Comparison of ENCODE assay signal across 24 mouse cellular contexts in genomic region chr11:95832129-95833005, GRCm38 (mm10). TPM values are rescaled to one million over a fixed set of nuclear protein-coding genes. Genes with fewer than 3 reads are reported as not detected.
DNase-seq lines count a peak whose midpoint lies in the region; ATAC-seq and TF ChIP-seq lines count a peak whose summit lies in the region.
"Had no signal": no experiment of that assay in that cellular context is flagged by ENCODE, and none has a peak within 500 bp of the region (broad histone marks: within the 10 kb centered on the region; RNA-seq: fewer than 3 reads in every experiment).

No protein-coding gene starts in this region.

- H3K9ac ChIP-seq in heart, embryonic 16.5 days (ENCODE audit: low read length), result no peak overlapping the region
- no peak overlapping the region for H3K9ac ChIP-seq in liver, postnatal 0 days (replicated peaks)
- H3K9ac ChIP-seq in liver, embryonic 12.5 days, result no peak overlapping the region
- H3K9ac ChIP-seq in kidney, embryonic 14.5 days (ENCODE audit: low read depth, low read length), result no peak overlapping the region
- H3K9ac ChIP-seq: forebrain, embryonic 13.5 days; heart, embryonic 13.5 days; hindbrain, embryonic 13.5 days; kidney, embryonic 15.5 days; limb, embryonic 15.5 days; midbrain, embryonic 12.5 days; neural tube, embryonic 13.5 days had no signal

- H3K9me3 ChIP-seq in heart, embryonic 16.5 days (replicated peaks; ENCODE audit: control insufficient read depth, low read length), result no peaks in the 10 kb centered on the region
- H3K9me3 ChIP-seq in liver, postnatal 0 days (ENCODE audit: low read length), result no peaks in the 10 kb centered on the region
- H3K9me3 ChIP-seq in liver, embryonic 12.5 days (replicated peaks), result no peaks in the 10 kb centered on the region
- no peaks in the 10 kb centered on the region for H3K9me3 ChIP-seq in kidney, embryonic 14.5 days (ENCODE audit: control insufficient read depth, low read length)
- H3K9me3 ChIP-seq: forebrain, embryonic 13.5 days; heart, embryonic 13.5 days; hindbrain, embryonic 13.5 days; kidney, embryonic 15.5 days; limb, embryonic 15.5 days; midbrain, embryonic 12.5 days; neural tube, embryonic 13.5 days had no signal

- no peak overlapping the region; the same call in 1 of the 2 replicates for H3K27ac ChIP-seq in heart, embryonic 16.5 days (ENCODE audit: low read length)
- H3K27ac ChIP-seq in liver, postnatal 0 days (ENCODE audit: low read depth), result no peak overlapping the region
- H3K27ac ChIP-seq in liver, embryonic 12.5 days, result no peak overlapping the region
- no peak overlapping the region for H3K27ac ChIP-seq in kidney, adult 2 months (ENCODE audit: insufficient read depth, low read depth, low read length)
- H3K27ac ChIP-seq in kidney, embryonic 14.5 days (ENCODE audit: low read depth, low read length), result no peak overlapping the region
- H3K27ac ChIP-seq: forebrain, embryonic 13.5 days; heart, adult 2 months; heart, embryonic 13.5 days; hindbrain, embryonic 13.5 days; kidney, embryonic 15.5 days; limb, embryonic 15.5 days; midbrain, embryonic 12.5 days; neural tube, embryonic 13.5 days had no signal

- peaks cover 51% of the 10 kb centered on the region for H3K27me3 ChIP-seq in heart, embryonic 16.5 days (ENCODE audit: control insufficient read depth, insufficient read depth, low read length)
- peaks cover 47% of the 10 kb centered on the region for H3K27me3 ChIP-seq in liver, postnatal 0 days (ENCODE audit: insufficient read depth, low read length)
- H3K27me3 ChIP-seq in liver, embryonic 12.5 days (replicated peaks), result peaks cover 86% of the 10 kb centered on the region
- no peaks in the 10 kb centered on the region for H3K27me3 ChIP-seq in kidney, adult 2 months (replicated peaks; ENCODE audit: control insufficient read depth, insufficient read depth, low read length)
- H3K27me3 ChIP-seq in kidney, embryonic 14.5 days (ENCODE audit: control insufficient read depth, insufficient read depth, low read length), result peaks cover 80% of the 10 kb centered on the region

- peak overlapping the region; percentile 27 for H3K4me2 ChIP-seq in heart, embryonic 16.5 days (ENCODE audit: low read depth, low read length)
- no peak overlapping the region for H3K4me2 ChIP-seq in liver, postnatal 0 days (ENCODE audit: low read depth, low read length)
- no peak overlapping the region for H3K4me2 ChIP-seq in liver, embryonic 12.5 days
- no peak overlapping the region for H3K4me2 ChIP-seq in kidney, embryonic 14.5 days (replicated peaks; ENCODE audit: low read depth, low read length)
- H3K4me2 ChIP-seq: hindbrain, embryonic 13.5 days; midbrain, embryonic 12.5 days had no signal

- no peak for TF ChIP-seq CTCF in liver, postnatal 0 days (IDR thresholded peaks at IDR 0.05; ENCODE audit: low read depth)
- no peak for TF ChIP-seq CTCF in kidney, adult 2 months (conservative IDR thresholded peaks at IDR 0.05; ENCODE audit: insufficient read depth, insufficient read length, low read depth, low read length)

- H3K4me3 ChIP-seq in heart, embryonic 16.5 days (ENCODE audit: low read length), result no peak overlapping the region
- no peak overlapping the region for H3K4me3 ChIP-seq in liver, postnatal 0 days (ENCODE audit: low read depth, low read length)
- H3K4me3 ChIP-seq in liver, embryonic 12.5 days, result no peak overlapping the region
- H3K4me3 ChIP-seq in kidney, adult 2 months (ENCODE audit: insufficient read depth, low read depth, low read length), result no peak overlapping the region
- H3K4me3 ChIP-seq in kidney, embryonic 14.5 days (ENCODE audit: low read length), result no peak overlapping the region
- H3K4me3 ChIP-seq: heart, adult 2 months; midbrain, embryonic 12.5 days; neural tube, embryonic 13.5 days had no signal

- WGBS in heart, embryonic 16.5 days, result 61% methylated on average over 18 of the region's 18 CpGs
- WGBS in liver, postnatal 0 days (ENCODE audit: insufficient replicate concordance), result 74% methylated on average over 18 of the region's 18 CpGs
- WGBS in liver, embryonic 12.5 days (ENCODE audit: insufficient replicate concordance), result 60% methylated on average over 18 of the region's 18 CpGs
- 72% methylated on average over 18 of the region's 18 CpGs for WGBS in kidney, adult 2 months
- 43% methylated on average over 18 of the region's 18 CpGs for WGBS in kidney, embryonic 14.5 days

- DNase-seq in heart, adult 18-20 months, result no peak
- DNase-seq in liver, postnatal 0 days, result peak; percentile 16
- peak; percentile 31 for DNase-seq in thymus, postnatal 25 days
- no peak for DNase-seq in thymus, postnatal 0 days (ENCODE audit: low spot score)
- no peak for DNase-seq in kidney, adult 2 months
- DNase-seq: adrenal gland, postnatal 25 days; cerebellum, adult 2 months; gastrocnemius, postnatal 25 days; heart, postnatal 36 days; lung, postnatal 36 days; right cerebral cortex, postnatal 14 days had no signal

- H3K4me1 ChIP-seq in heart, embryonic 16.5 days (ENCODE audit: control insufficient read depth, insufficient read depth, low read length), result peaks cover 53% of the 10 kb centered on the region
- H3K4me1 ChIP-seq in liver, postnatal 0 days (ENCODE audit: insufficient read depth), result peaks cover 60% of the 10 kb centered on the region
- H3K4me1 ChIP-seq in liver, embryonic 12.5 days, result peaks cover 87% of the 10 kb centered on the region
- peaks cover 7% of the 10 kb centered on the region; the same call in 1 of the 2 replicates for H3K4me1 ChIP-seq in kidney, adult 2 months (ENCODE audit: control insufficient read depth, insufficient read depth, low read length)
- H3K4me1 ChIP-seq in kidney, embryonic 14.5 days (ENCODE audit: control insufficient read depth, insufficient read depth, low read length), result peaks cover 32% of the 10 kb centered on the region

- ATAC-seq in heart, embryonic 16.5 days (replicated peaks; ENCODE audit: extremely low read depth, insufficient read depth, low FRiP score), result no peak
- ATAC-seq in liver, postnatal 0 days, result no peak
- ATAC-seq in liver, embryonic 12.5 days, result no peak
- no peak for ATAC-seq in kidney, embryonic 14.5 days (ENCODE audit: low FRiP score, low TSS enrichment)
- ATAC-seq: forebrain, embryonic 13.5 days; intestine, postnatal 0 days had no signal

- H3K36me3 ChIP-seq in heart, embryonic 16.5 days (ENCODE audit: control insufficient read depth, insufficient read depth), result no peaks in the 10 kb centered on the region
- peaks cover 5% of the 10 kb centered on the region; the same call in 1 of the 2 replicates for H3K36me3 ChIP-seq in liver, postnatal 0 days (replicated peaks; ENCODE audit: insufficient read depth, low read length)
- peaks cover 12% of the 10 kb centered on the region for H3K36me3 ChIP-seq in liver, embryonic 12.5 days
- no peaks in the 10 kb centered on the region for H3K36me3 ChIP-seq in kidney, adult 2 months (ENCODE audit: control insufficient read depth, insufficient read depth, low read length)
- no peaks in the 10 kb centered on the region for H3K36me3 ChIP-seq in kidney, embryonic 14.5 days (ENCODE audit: control insufficient read depth, insufficient read depth, low read length)
- H3K36me3 ChIP-seq: heart, embryonic 13.5 days; hindbrain, embryonic 13.5 days; kidney, embryonic 15.5 days; limb, embryonic 15.5 days; midbrain, embryonic 12.5 days; neural tube, embryonic 13.5 days had no signal

- no peak for TF ChIP-seq POLR2A in kidney, adult 2 months (IDR thresholded peaks at IDR 0.05; ENCODE audit: low read depth, low read length)

- no peak for TF ChIP-seq EP300 in liver, postnatal 0 days (IDR thresholded peaks at IDR 0.05; ENCODE audit: low read depth)

RNA-seq across cellular contexts. Expression of gene Gngt2, which starts 4.6 kb away (rescaled TPM):
- 30.3 and 34.7 TPM in 2 replicates for polyA plus RNA-seq in heart, embryonic 16.5 days (2015; fragmentation: Nextera tagmentation; extraction: Ambion mirVana)
- total RNA-seq in heart, adult 18-20 months (2021), result 10 to 100 TPM; 19.2 to 22.1 TPM
- polyA plus RNA-seq in liver, postnatal 0 days (2015; fragmentation: Nextera tagmentation; extraction: Ambion mirVana), result 30.2 and 32.2 TPM in 2 replicates
- polyA plus RNA-seq in liver, embryonic 12.5 days (2016; fragmentation: Nextera tagmentation; extraction: Ambion mirVana), result 15.8 and 16.7 TPM in 2 replicates
- 92.9 and 111 TPM in 2 replicates for polyA plus RNA-seq in thymus, postnatal 0 days (2015; fragmentation: Nextera tagmentation; extraction: Ambion mirVana)
- polyA plus RNA-seq in kidney, adult 2 months (2012; rRNA removed), result 8.0 and 10.3 TPM in 2 replicates
- polyA plus RNA-seq in kidney, embryonic 14.5 days (2014; fragmentation: Nextera tagmentation; extraction: Ambion mirVana), result 19.5 and 26.0 TPM in 2 replicates

RNA-seq across cellular contexts. Expression of gene Phospho1, which starts 8.1 kb away (rescaled TPM):
- polyA plus RNA-seq in heart, embryonic 16.5 days (2015; fragmentation: Nextera tagmentation; extraction: Ambion mirVana), result 3.2 and 3.3 TPM in 2 replicates
- 100 to 1,000 TPM; 165 to 174 TPM for total RNA-seq in heart, adult 18-20 months (2021)
- polyA plus RNA-seq in liver, postnatal 0 days (2015; fragmentation: Nextera tagmentation; extraction: Ambion mirVana), result 1.9 and 2.0 TPM in 2 replicates
- 2.7 and 3.4 TPM in 2 replicates for polyA plus RNA-seq in liver, embryonic 12.5 days (2016; fragmentation: Nextera tagmentation; extraction: Ambion mirVana)
- polyA plus RNA-seq in thymus, postnatal 0 days (2015; fragmentation: Nextera tagmentation; extraction: Ambion mirVana), result 0.36 and 0.46 TPM in 2 replicates
- 26.4 and 46.5 TPM in 2 replicates for polyA plus RNA-seq in kidney, adult 2 months (2012; rRNA removed)
- polyA plus RNA-seq in kidney, embryonic 14.5 days (2014; fragmentation: Nextera tagmentation; extraction: Ambion mirVana), result not detected in 2 replicates
- polyA plus RNA-seq: forebrain, embryonic 13.5 days; hindbrain, embryonic 13.5 days; kidney, embryonic 15.5 days; midbrain, embryonic 12.5 days; neural tube, embryonic 13.5 days; stomach, embryonic 14.5 days had no signal

RNA-seq across cellular contexts. Expression of gene Abi3, which starts 9.9 kb away (rescaled TPM):
- polyA plus RNA-seq in heart, embryonic 16.5 days (2015; fragmentation: Nextera tagmentation; extraction: Ambion mirVana), result 19.6 and 28.0 TPM in 2 replicates
- total RNA-seq in heart, adult 18-20 months (2021), result 1 to 10 TPM; 9.2 to 9.9 TPM
- 9.8 and 10.2 TPM in 2 replicates for polyA plus RNA-seq in liver, postnatal 0 days (2015; fragmentation: Nextera tagmentation; extraction: Ambion mirVana)
- 7.3 and 7.6 TPM in 2 replicates for polyA plus RNA-seq in liver, embryonic 12.5 days (2016; fragmentation: Nextera tagmentation; extraction: Ambion mirVana)
- polyA plus RNA-seq in thymus, postnatal 0 days (2015; fragmentation: Nextera tagmentation; extraction: Ambion mirVana), result 181 and 185 TPM in 2 replicates
- 21.8 and 25.0 TPM in 2 replicates for polyA plus RNA-seq in kidney, adult 2 months (2012; rRNA removed)
- 3.9 and 9.8 TPM in 2 replicates for polyA plus RNA-seq in kidney, embryonic 14.5 days (2014; fragmentation: Nextera tagmentation; extraction: Ambion mirVana)

Comparison
In these comparisons a context has a peak if more than half of its experiments do, and no peak if none do; other contexts are left out.
1. DNase-seq: peak in liver, postnatal 0 days (single experiment) and thymus, postnatal 25 days (single experiment); none in heart, adult 18-20 months (0 of 2), thymus, postnatal 0 days (single experiment) and kidney, adult 2 months (single experiment).